Mouse (Mus musculus) ES-Bruce4 (cell line): Measurements from ENCODE around the gene Herc3. TPM values are rescaled to one million over a fixed set of nuclear protein-coding genes. Genes with fewer than 3 reads are reported as not detected.

Experiments
- H3K27ac ChIP-seq: 2 replicates; pipeline ENCODE4 v1.5.1; 2012; ENCODE audit warnings: low read length, inconsistent platforms; ENCODE audit not compliant: insufficient read depth
- H3K27me3 ChIP-seq: 2 replicates; pipeline ENCODE4 v1.6.1; 2012; ENCODE audit warnings: mild to moderate bottlenecking, low read length, inconsistent platforms; ENCODE audit not compliant: control insufficient read depth, poor library complexity, insufficient read depth, severe bottlenecking
- H3K36me3 ChIP-seq: 2 replicates; pipeline ENCODE4 v1.6.1; 2012; ENCODE audit warnings: inconsistent platforms, mild to moderate bottlenecking, low read length, moderate library complexity; ENCODE audit not compliant: control insufficient read depth, poor library complexity, insufficient read depth, severe bottlenecking
- H3K4me1 ChIP-seq: one replicate; pipeline ENCODE4 v1.8.1; 2011; ENCODE audit warnings: low read length; ENCODE audit not compliant: control insufficient read depth, insufficient read depth
- H3K4me3 ChIP-seq: 2 replicates; pipeline ENCODE4 v1.5.1; 2011; ENCODE audit warnings: low read depth, mild to moderate bottlenecking, low read length
- H3K9ac ChIP-seq: 2 replicates; pipeline ENCODE4 v1.6.1; 2012; ENCODE audit warnings: low read depth, mild to moderate bottlenecking, inconsistent platforms; ENCODE audit not compliant: poor library complexity, severe bottlenecking
- H3K9me3 ChIP-seq: replicated peaks from 2 replicates; pipeline ENCODE4 v1.6.1; 2012; ENCODE audit warnings: mild to moderate bottlenecking, low read length, inconsistent platforms; ENCODE audit not compliant: control insufficient read depth, poor library complexity, insufficient read depth, severe bottlenecking
- CTCF ChIP-seq: IDR thresholded peaks from one replicate; pipeline ENCODE4 v1.8.1; 2011; ENCODE audit warnings: low read depth, low read length
- EP300 ChIP-seq: IDR thresholded peaks from 2 replicates; pipeline ENCODE4 v1.6.1; 2011; ENCODE audit warnings: low read depth, low read length; ENCODE audit not compliant: insufficient read depth
- POLR2A ChIP-seq: IDR thresholded peaks from one replicate; pipeline ENCODE4 v1.8.1; 2011; ENCODE audit warnings: low read length; ENCODE audit not compliant: insufficient read depth
- polyA plus RNA-seq: library from polyadenylated mRNA; stranded (reverse); fragments of >200 nt; gene quantifications from 2 replicates; pipeline ENCODE4 v1.2.4, GENCODE M21; 2011; ENCODE audit warnings: low read depth; ENCODE audit not compliant: missing spikeins, insufficient read depth, insufficient read length

Gene Herc3
- polyA plus RNA-seq, 1 experiment: 34.5 TPM

- Histone ChIP-seq H3K4me1 (no peaks in the 10 kb centered on the region), H3K9ac (no peak overlapping the region), H3K27me3 (no peaks in the 10 kb centered on the region), H3K9me3 (no peaks in the 10 kb centered on the region), H3K27ac (no peak overlapping the region), H3K36me3 (no peaks in the 10 kb centered on the region), H3K4me3 (no peak overlapping the region)
- TF ChIP-seq POLR2A (no peak), CTCF (no peak), EP300 (no peak)
Observed at GRCm38 (mm10) chr6:58950410-58950809, 119.1 kb downstream of the Herc3 start.

DNA sequence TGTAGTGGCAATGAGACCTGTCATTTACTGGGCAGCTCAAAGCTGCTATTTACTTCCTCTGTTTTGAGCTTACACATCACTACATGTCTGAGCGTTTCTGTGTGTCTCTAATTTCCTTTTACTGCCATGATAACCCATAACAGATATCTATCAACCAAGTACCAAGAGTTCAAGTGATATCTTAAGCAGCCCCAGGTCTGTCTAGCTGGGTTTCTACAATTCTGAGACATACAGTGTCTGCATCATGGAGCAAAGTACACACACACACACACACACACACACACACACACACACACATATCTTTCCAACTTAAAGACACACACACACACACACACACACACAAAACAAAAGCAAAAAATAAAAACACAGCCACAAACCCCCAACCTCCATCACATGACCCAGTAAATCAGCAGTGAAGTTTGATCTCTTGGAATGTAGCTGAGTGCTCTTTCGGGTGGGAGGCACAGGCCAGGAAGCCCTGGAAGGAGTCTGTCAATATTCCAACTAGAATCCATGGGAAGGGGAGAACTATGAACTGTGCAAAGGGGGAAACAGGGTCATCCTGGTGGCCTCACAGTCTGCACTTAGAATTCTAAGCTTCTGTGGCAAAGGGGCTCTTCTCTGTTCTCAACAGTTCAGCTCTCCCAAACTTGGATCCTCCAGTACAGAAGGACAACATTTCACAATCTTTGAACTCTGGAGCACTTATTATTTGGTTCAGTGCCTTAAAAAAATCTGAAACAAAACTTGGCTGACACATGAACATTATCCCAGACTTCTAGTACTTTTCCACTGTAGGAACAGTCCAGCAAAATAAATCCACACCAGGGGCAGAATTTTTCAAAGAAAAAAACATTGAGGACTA, 120.1 kb downstream of the Herc3 start:
- no peak for TF ChIP-seq EP300
- TF ChIP-seq POLR2A: no peak
- no peak for TF ChIP-seq CTCF
- no peak overlapping the region for H3K4me3 ChIP-seq

DNA sequence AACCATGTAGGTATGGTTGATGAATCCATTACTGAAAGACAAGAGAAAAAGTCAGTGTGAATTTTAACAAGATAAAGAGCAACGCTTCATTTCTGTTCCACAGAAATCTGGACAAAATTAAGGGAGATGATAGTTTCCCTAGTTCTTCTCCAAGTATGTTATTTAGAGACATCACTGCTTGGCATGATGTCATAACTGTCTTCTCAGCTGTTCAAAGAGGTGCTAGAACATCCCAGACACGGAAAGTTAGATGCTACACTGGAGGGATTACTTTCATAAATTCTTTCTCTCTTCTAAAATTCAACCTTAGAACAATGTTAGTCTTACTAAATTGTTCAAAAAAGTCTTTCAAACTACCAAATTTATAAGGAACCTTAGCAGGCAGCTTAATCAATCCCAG, 129.3 kb downstream of the Herc3 start:
- H3K9me3 ChIP-seq: no peaks in the 10 kb centered on the region
- H3K27me3 ChIP-seq: no peaks in the 10 kb centered on the region
- no peaks in the 10 kb centered on the region for H3K36me3 ChIP-seq
- H3K4me1 ChIP-seq: no peaks in the 10 kb centered on the region
- no peak for TF ChIP-seq POLR2A
- no peak for TF ChIP-seq CTCF
- TF ChIP-seq EP300: no peak
- no peak overlapping the region for H3K27ac ChIP-seq
- no peak overlapping the region for H3K9ac ChIP-seq
- H3K4me3 ChIP-seq: no peak overlapping the region

More for the DNA sequence above, 120.1 kb downstream of the Herc3 start:
- H3K27me3 ChIP-seq: no peaks in the 10 kb centered on the region
- no peak overlapping the region for H3K9ac ChIP-seq
- H3K9me3 ChIP-seq: no peaks in the 10 kb centered on the region
- no peaks in the 10 kb centered on the region for H3K36me3 ChIP-seq
- no peak overlapping the region for H3K27ac ChIP-seq
- no peaks in the 10 kb centered on the region for H3K4me1 ChIP-seq

DNA sequence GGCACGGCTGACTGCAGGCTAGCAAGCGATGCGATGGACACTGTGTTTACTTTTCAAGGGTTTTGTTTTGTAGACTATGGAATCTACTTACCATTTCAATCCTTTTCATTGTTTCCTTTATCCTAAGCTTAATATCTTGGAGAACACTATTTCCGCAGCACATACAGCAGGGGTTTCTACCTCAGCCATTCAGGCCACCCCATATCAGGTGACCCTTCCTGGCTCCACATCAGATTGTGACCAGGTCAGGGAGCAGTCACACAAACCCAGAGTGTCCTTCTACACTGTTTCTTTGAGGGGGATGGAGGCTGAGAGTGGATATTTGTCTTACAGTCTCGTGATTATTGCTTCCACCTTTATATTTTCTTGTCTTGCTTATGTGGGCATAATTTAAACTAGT, 131.4 kb downstream of the Herc3 start:
- TF ChIP-seq CTCF (no peak), EP300 (no peak), POLR2A (no peak)
- no peak overlapping the region for H3K27ac ChIP-seq
- no peaks in the 10 kb centered on the region for H3K36me3 ChIP-seq
- no peak overlapping the region for H3K9ac ChIP-seq
- no peaks in the 10 kb centered on the region for H3K27me3 ChIP-seq
- no peaks in the 10 kb centered on the region for H3K4me1 ChIP-seq
- H3K4me3 ChIP-seq: no peak overlapping the region
- H3K9me3 ChIP-seq: no peaks in the 10 kb centered on the region

DNA sequence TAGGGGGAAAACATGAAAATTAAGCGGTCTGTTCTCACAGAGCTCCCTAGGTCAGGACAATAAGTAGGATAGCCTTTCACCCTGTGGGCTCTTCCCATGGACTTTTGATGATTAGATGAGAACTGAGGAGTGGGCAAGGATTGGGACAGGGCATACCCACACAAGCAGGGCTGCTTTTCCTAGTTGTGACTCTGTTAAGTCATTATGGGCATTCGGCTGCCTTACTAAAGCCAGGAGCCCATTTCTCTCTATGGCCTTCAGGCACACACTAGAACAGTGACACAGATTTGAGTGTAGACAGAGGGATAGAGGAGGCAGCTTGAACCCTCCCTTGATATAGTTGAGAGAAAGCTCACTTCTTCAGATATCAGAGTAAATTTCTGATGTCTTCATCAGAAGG, 132.8 kb downstream of the Herc3 start:
- no peaks in the 10 kb centered on the region for H3K4me1 ChIP-seq
- no peaks in the 10 kb centered on the region for H3K9me3 ChIP-seq
- H3K27me3 ChIP-seq: no peaks in the 10 kb centered on the region
- TF ChIP-seq POLR2A (no peak), CTCF (no peak), EP300 (no peak)
- no peak overlapping the region for H3K4me3 ChIP-seq
- H3K36me3 ChIP-seq: no peaks in the 10 kb centered on the region
- H3K9ac ChIP-seq: no peak overlapping the region
- no peak overlapping the region for H3K27ac ChIP-seq

GRCm38 (mm10) chr6:58964565-58964964, 133.3 kb downstream of the Herc3 start:
- no peak overlapping the region for H3K9ac ChIP-seq
- no peak overlapping the region for H3K27ac ChIP-seq
- no peaks in the 10 kb centered on the region for H3K9me3 ChIP-seq
- H3K4me3 ChIP-seq: no peak overlapping the region
- no peaks in the 10 kb centered on the region for H3K36me3 ChIP-seq
- no peaks in the 10 kb centered on the region for H3K27me3 ChIP-seq
- no peaks in the 10 kb centered on the region for H3K4me1 ChIP-seq
- TF ChIP-seq CTCF (no peak), POLR2A (no peak), EP300 (no peak)
